Mouse (Mus musculus) c-Kit-negative CD71-positive TER-119-positive erythroid progenitor cells, embryonic 14.5 days (primary cell): ENCODE results near the gene Ccsap.

Experiments used
- DNase-seq: peaks from one replicate; pipeline ENCODE4 v3.0.0-alpha.2; 2013; ENCODE audit warnings: low read depth, low spot score

Gene Ccsap

DNA sequence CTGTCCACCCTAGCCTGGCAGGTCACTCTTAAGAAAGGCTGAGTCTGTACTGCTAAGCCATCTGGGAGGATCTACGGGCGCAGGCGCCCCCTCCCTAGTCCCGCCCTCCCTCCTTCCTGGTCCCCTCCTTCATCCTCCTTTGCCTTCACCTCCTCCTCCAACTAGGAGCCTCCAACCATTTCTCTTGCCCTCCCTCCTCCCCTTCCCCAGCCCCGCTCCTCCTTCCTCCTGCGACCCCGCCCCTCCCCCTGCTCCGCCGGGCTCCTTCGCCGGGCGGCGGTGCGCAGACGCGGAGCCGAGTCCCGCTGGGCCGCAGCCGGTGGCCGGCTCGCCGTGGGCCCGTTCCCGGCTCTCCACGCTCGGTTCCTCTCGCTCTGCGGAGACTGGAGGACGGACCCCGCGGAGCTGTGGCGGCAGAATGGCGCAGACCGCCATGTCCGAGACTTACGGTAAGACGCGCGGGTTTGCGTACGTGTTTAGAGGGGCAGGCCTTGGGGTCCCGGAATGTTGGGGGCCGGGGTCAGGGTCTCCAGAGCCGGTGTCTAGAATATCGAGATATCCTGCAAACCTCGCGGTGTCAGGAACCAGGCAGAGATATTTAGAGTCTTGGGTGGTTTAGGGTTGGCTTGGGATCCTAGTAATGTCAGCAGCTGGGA is 54.2 kb downstream of the Ccsap start, which contains the start of gene Rab4a:
TSS of gene Rab4a (plus strand) at position 268 of the 656 bp plus-strand sequence.
- no peak for DNase-seq

DNA sequence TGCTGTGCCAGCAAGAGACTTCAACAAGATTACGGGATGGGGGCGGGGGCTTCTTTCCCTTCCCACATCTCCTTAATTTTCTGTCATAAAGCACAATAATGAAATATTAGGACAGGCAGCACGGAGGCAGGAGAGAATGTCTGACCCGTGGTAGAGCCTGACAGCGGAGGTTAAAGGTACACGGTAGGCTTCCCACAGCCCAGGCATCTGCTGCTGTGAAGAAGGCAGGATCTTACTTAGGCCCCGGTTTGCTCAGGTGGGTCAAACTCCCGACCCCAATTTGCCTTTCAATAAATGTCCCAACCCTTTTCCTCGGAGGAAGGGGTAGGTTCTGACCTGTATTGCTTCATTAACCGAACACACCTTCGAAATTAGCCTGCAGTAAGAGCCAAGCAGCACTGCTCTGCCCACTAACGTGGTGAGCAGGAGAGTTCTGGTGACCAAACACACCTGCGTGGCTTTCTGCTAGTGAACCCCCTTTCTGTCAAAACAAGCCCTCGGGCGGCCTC is 54.7 kb downstream of the Ccsap start:
- no peak for DNase-seq

DNA sequence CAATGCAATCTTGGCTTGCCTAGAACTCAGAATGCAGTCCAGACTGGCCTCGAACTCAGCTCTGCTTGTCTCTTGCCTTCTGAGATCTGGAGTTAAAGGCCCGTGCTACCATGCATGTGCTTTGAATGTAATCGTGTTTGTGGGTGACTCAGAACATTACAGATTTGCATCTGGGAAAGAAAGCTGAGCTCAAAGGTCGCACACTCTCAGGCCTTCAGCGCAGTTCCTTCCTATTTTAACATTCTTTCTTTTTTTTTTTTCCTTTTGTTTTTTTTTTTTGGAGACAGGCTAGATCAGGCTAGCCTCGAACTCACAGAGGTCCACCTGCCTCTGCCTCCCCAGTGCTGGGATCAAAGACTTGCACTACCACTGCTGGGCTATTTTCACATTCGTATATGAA is 55.4 kb downstream of the Ccsap start:
- no peak for DNase-seq

DNA sequence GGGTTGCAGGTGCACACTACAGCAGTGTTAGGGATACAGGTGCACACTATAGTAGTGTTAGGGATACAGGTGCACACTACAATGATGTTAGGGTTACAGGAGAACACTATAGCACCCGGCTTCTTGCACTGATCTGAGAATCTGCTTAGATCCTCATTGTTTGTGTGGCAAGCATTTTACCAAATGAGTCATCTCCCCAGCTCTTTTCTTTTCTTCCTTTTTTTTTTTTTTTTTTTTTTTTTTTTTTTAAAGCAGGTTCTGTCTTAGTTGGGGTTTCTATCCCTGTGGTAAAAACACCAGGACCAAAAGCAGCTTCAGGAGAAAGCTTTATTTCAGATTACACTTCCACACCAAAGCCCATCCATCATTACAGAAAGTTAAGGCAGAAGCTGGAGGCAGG is 56.4 kb downstream of the Ccsap start:
- DNase-seq: no peak

DNA sequence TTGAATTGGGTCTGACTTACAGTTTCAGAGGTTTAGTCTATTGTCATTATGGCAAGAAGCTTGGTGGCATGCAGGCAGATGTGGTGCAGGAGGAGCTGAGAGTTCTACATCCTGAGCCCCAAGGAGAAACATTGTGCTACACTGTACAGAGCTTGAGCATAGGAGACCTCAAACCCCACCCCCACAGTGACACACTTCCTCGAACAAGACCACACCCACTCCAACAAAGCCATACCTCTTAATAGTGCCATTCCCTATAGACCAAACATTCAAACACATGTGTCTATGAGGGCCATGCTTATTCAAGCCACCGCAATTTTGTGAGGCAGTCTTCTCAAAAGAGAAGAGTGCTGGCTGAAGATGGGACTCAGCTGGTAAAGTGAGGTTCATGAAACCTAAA is 58.5 kb downstream of the Ccsap start:
- DNase-seq: no peak

DNA sequence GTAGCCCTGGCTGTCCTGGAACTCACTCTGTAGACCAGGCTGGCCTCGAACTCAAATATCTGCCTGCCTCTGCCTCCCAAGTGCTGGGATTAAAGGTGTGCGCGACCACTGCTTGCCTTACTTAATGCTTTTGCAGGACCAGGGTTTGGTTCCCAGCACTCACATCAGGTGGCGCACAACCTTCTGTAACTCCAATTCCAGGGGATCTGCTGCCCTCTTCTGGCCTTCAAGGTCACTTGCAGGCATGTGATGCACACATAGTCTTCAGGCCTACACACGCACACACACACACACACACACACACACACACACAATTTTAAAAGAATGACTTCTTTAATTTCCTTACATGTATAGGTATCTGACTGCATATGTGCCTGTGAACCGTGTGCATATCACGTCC is 59.1 kb downstream of the Ccsap start:
- DNase-seq: no peak

DNA sequence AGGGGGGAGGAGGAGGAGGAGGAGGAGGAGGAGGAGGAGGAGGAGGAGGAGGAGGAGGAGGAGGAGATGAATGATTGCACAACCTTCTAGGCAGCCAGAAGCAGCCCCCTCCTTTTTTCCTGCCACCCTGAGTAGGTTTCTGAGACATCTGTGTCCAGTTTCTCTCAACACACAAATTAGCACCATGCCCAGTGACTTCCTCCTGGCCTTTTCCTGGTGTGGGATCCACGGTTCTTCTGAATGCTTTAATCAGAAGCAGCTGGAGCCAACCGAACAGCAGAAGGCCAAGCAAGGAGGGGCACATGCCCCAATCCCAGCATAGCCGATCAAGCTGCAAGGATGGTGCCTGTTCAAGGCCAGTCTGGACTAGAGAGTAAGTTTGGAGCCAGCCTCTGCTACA is 60.1 kb downstream of the Ccsap start:
- DNase-seq: no peak

DNA sequence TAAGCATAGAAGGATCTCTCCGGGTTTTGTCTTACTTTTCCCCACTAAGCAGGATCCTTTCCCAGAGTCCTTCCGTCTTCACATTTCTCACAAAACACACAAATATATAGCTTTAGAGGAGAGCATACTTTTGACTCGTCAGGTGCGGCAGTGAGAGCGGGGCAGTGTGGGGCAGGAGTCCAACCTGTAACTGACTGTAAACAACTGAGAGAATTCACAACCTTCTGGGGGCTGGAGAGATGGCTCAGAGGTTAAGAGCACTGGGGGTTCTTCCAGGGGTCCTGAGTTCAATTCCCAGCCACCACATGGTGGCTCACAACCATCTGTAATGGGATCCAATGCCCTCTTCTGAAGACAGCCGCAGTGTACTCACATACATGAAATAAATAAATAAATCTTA is 60.6 kb downstream of the Ccsap start:
- DNase-seq: no peak

DNA sequence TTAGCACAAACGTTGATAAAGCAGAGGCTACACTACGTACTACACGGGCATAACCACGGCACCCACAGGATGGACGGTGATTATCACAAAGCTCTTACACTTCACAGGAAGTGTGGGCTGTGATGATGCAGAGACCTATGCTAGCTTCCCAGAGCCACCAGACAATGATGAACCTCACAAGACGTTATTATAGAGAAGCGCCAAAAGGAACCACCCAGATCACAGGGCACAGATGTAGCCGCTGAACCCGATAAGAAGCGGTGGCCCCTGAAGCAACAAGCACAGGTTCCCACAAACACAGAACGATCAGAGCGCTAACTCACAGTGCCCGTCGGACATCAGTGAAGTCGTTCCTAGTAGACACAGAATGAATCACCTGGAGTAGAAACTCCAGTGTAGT is 62.1 kb downstream of the Ccsap start:
- no peak for DNase-seq

DNA sequence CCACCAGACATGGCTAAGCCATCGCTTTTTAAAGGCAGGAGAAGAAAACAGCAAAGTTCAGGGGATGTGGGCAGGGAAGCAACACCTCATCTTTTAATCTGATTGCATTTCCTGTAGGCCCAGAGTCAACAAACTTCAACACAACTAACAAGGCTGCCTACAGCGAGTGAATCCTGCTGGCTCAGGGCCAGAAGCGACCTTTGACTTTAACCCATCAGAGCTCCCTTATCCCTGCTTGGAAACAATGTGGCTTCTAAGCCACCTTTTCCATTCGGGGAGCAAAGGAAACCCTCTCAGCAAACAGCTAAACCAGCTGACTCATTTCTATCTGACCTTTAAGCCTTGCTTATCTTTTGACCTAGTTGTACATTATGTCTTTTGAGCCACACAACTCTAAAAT is 63.3 kb downstream of the Ccsap start:
- no peak for DNase-seq

DNA sequence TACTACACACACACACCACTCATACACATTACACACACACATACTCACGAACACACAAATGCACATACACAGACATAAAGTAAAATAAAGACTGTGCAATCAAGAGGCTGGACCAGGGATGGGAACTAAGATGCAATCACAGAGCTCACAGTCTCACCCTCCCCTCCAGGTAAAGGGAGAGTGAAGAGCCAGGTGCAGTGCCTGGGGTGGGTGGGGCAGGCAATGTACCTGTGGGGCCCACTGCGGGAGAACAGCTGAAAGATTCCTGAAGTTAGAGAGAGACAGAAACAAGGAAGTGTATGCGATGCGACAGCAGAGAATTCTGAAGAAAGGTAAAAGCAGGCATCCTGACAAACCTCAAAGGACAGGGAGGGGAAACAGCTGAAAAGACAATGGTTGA is 65.2 kb downstream of the Ccsap start:
- no peak for DNase-seq

DNA sequence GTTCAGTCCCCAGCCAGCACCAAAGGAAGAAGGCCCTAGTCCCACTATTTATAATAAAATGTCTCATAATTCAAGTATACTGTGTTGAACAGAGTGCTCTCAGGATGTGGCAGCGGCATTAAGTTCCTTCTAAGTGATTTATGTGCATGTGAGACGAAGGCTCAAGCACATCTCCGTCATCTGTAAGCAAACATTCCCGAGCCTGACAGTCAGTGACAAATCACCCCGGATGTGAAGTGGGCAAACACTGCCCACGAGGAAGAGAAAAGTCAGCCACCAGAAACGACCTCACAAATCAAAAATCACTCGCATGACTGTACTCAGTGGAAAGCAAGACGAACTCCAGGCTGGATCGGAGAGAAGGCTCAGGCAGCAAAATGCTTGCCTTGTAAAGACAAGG is 66.1 kb downstream of the Ccsap start:
- DNase-seq: no peak

DNA sequence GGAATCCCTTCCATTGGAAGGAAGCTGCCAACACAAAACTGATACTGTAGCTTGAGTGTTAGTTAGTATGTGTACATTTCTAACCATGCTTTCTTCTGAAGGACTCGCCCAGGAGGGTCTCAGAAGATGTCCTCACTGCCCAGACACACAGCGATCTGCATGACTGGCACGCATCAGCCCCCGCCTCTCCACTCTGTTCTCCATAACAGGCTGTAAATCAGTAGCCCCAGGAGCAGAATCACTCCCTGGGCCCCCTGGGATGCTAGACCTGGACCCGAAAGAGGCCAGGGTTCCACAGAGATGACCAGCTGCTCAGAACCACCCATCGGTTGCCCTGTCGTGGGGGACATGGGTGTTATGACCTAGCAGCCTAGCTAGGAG is 68.2 kb downstream of the Ccsap start:
- DNase-seq: no peak

DNA sequence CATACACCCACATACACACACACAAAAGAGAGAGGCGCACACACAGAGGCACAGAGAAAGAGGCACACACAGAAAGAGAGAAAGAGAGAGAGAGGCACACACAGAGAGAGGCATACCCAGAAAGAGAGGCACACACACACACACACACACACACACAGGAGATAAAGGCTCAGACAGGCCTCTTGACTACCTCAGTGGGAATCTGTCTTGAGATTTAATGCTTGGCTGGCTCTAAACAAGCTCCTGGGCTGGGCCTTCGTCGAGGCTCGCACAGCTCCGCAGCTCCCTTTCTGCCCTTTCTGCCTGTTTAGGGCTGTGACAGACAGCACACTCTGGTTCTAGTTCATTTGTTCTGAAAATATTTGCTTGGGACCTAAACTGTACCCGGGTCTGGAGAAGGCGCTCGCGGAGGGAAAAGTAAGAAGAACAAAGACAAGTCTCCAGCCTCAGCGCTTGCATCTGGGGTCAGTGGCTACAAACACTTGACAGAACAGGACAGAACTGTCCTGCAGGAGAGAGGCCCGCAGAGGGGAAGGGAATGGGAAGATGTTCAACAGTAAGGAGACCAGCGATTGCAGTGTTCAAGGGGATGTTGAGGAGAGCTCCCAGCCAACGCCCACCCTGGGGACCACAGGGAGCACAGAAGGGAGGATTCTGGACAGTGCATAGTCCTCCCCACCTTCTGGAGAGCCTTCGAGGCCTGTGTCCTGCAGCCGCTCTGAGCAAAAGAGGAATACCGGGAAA is 68.7 kb downstream of the Ccsap start:
- DNase-seq: no peak
